Mouse (Mus musculus) liver, adult 2 months (tissue): ENCODE measurements around the gene Plce1. TPM values are rescaled to one million over a fixed set of nuclear protein-coding genes. Genes with fewer than 3 reads are reported as not detected.

ENCODE experiments used
- DNase-seq: peaks from one replicate; pipeline ENCODE4 v3.0.0-alpha.2; 2011; ENCODE audit warnings: low read depth, low spot score; ENCODE audit errors: extremely low read depth
- H3K27ac ChIP-seq: fragments of 200-500 bp; replicated peaks from 2 replicates; pipeline ENCODE4 v1.5.1; 2012; ENCODE audit warnings: low read depth, mild to moderate bottlenecking, control low read depth, inconsistent platforms, low read length; ENCODE audit not compliant: insufficient read depth
- H3K27me3 ChIP-seq: fragments of 200-500 bp; 2 replicates; pipeline ENCODE4 v1.6.1; 2012; ENCODE audit warnings: mild to moderate bottlenecking, moderate library complexity, low read length, inconsistent platforms; ENCODE audit not compliant: control insufficient read depth, insufficient read depth
- H3K36me3 ChIP-seq: fragments of 200-500 bp; 2 replicates; pipeline ENCODE4 v1.6.1; 2012; ENCODE audit warnings: low read length, inconsistent platforms; ENCODE audit not compliant: control insufficient read depth, insufficient read depth
- H3K4me1 ChIP-seq: fragments of 200-500 bp; 2 replicates; pipeline ENCODE4 v1.6.1; 2011; ENCODE audit warnings: low read length; ENCODE audit not compliant: control insufficient read depth, insufficient read depth
- H3K4me3 ChIP-seq: fragments of 200-500 bp; 2 replicates; pipeline ENCODE4 v1.5.1; 2011; ENCODE audit warnings: low read depth, mild to moderate bottlenecking, control low read depth, low read length, moderate library complexity; ENCODE audit not compliant: insufficient read depth
- H3K79me2 ChIP-seq: fragments of 200-500 bp; 2 replicates; pipeline ENCODE4 v1.6.1; 2012; ENCODE audit warnings: inconsistent platforms, mild to moderate bottlenecking, low read length, moderate library complexity; ENCODE audit not compliant: control insufficient read depth, insufficient read depth
- H3K9ac ChIP-seq: fragments of 200-500 bp; 2 replicates; pipeline ENCODE4 v1.6.1; 2012; ENCODE audit warnings: low read depth, mild to moderate bottlenecking, control low read depth, inconsistent platforms, low read length
- CTCF ChIP-seq: fragments of 200-500 bp; IDR thresholded peaks from 2 replicates; pipeline ENCODE4 v1.5.1; 2011; ENCODE audit warnings: low read depth, low read length, control low read depth
- POLR2A ChIP-seq: fragments of 200-500 bp; IDR thresholded peaks from 2 replicates; pipeline ENCODE4 v1.6.1; 2011; ENCODE audit warnings: low read length, control low read depth; ENCODE audit not compliant: insufficient read depth; ENCODE audit errors: extremely low read depth
- WGBS: fragments of 180-500 bp; shearing (Covaris S2); methylation state at CpG from one replicate; pipeline ENCODE4 v1.1.7; 2018; 5-methylcytosine and 5-hydroxymethylcytosine counted together
- polyA plus RNA-seq: library from polyadenylated mRNA; depleted of rRNA; stranded (reverse); fragments of >200 nt; gene quantifications from 2 replicates; pipeline ENCODE4 v1.2.3, GENCODE M21; 2012
- total RNA-seq: library from RNA; depleted of rRNA; stranded (reverse); fragments of >200 nt; gene quantifications from 2 replicates; pipeline ENCODE4 v1.2.3, GENCODE M21; 2014

The Plce1 gene
- total and polyA plus RNA-seq, 2 experiments = 1.9 to 8.6 TPM

- TF ChIP-seq POLR2A (no peak), CTCF (no peak)
- H3K79me2 ChIP-seq = no peaks in the 10 kb centered on the region
- H3K27me3 ChIP-seq = no peaks in the 10 kb centered on the region
- H3K4me1 ChIP-seq = no peaks in the 10 kb centered on the region
- no peak overlapping the region for H3K9ac ChIP-seq
- WGBS = 64% methylated on average over 4 of the region's 4 CpGs
- H3K27ac ChIP-seq = no peak overlapping the region
- H3K4me3 ChIP-seq = no peak overlapping the region
- no peak for DNase-seq
- H3K36me3 ChIP-seq = peaks cover 2% of the 10 kb centered on the region; the same call in 1 of the 2 replicates
Observed at GRCm38 (mm10) chr19:38750192-38750591, 269.3 kb downstream of the Plce1 start.

- WGBS = 83% methylated on average over 3 of the region's 3 CpGs
- Histone ChIP-seq H3K79me2 (no peaks in the 10 kb centered on the region), H3K4me3 (no peak overlapping the region), H3K36me3 (no peaks in the 10 kb centered on the region), H3K27ac (no peak overlapping the region), H3K9ac (no peak overlapping the region), H3K27me3 (no peaks in the 10 kb centered on the region), H3K4me1 (no peaks in the 10 kb centered on the region)
- TF ChIP-seq CTCF (no peak), POLR2A (no peak)
- no peak for DNase-seq
Observed at GRCm38 (mm10) chr19:38757161-38757560, 276.3 kb downstream of the Plce1 start.

- H3K4me1 ChIP-seq = no peaks in the 10 kb centered on the region
- no peaks in the 10 kb centered on the region for H3K27me3 ChIP-seq
- H3K79me2 ChIP-seq = no peaks in the 10 kb centered on the region
- no peak overlapping the region for H3K27ac ChIP-seq
- H3K4me3 ChIP-seq = no peak overlapping the region
- 88% methylated on average over 5 of the region's 5 CpGs for WGBS
- H3K9ac ChIP-seq = no peak overlapping the region
- TF ChIP-seq POLR2A (no peak), CTCF (no peak)
- DNase-seq = no peak
- H3K36me3 ChIP-seq = no peaks in the 10 kb centered on the region
Observed at GRCm38 (mm10) chr19:38758056-38758455, 277.1 kb downstream of the Plce1 start.

- TF ChIP-seq POLR2A (no peak), CTCF (no peak)
- no peaks in the 10 kb centered on the region for H3K79me2 ChIP-seq
- no peak for DNase-seq
- no peak overlapping the region for H3K9ac ChIP-seq
- H3K4me1 ChIP-seq = no peaks in the 10 kb centered on the region
- no peak overlapping the region for H3K4me3 ChIP-seq
- no peaks in the 10 kb centered on the region for H3K27me3 ChIP-seq
- H3K36me3 ChIP-seq = no peaks in the 10 kb centered on the region
- WGBS = 80% methylated on average over 7 of the region's 7 CpGs
- H3K27ac ChIP-seq = no peak overlapping the region
Observed at GRCm38 (mm10) chr19:38758685-38759472, 278.0 kb downstream of the Plce1 start.

- DNase-seq = no peak
- no peaks in the 10 kb centered on the region for H3K27me3 ChIP-seq
- H3K79me2 ChIP-seq = no peaks in the 10 kb centered on the region
- no peak for TF ChIP-seq CTCF
- TF ChIP-seq POLR2A = no peak
- WGBS = 91% methylated on average over 3 of the region's 3 CpGs
- no peaks in the 10 kb centered on the region for H3K36me3 ChIP-seq
- no peak overlapping the region for H3K9ac ChIP-seq
- H3K27ac ChIP-seq = no peak overlapping the region
- no peak overlapping the region for H3K4me3 ChIP-seq
- no peaks in the 10 kb centered on the region for H3K4me1 ChIP-seq
Observed at GRCm38 (mm10) chr19:38760441-38760840, 279.5 kb downstream of the Plce1 start.

GRCm38 (mm10) chr19:38766306-38766705 is 285.4 kb downstream of the Plce1 start:
- TF ChIP-seq CTCF (no peak), POLR2A (no peak)
- Histone ChIP-seq H3K79me2 (no peaks in the 10 kb centered on the region), H3K36me3 (no peaks in the 10 kb centered on the region; the same call in 1 of the 2 replicates), H3K4me3 (no peak overlapping the region), H3K27ac (no peak overlapping the region), H3K27me3 (no peaks in the 10 kb centered on the region), H3K9ac (no peak overlapping the region), H3K4me1 (peaks cover 2% of the 10 kb centered on the region)
- 39% methylated on average over 2 of the region's 2 CpGs for WGBS
- DNase-seq = peak; percentile 93
